Mouse (Mus musculus) limb, embryonic 12.5 days (tissue): ENCODE measurements around the gene Scaf8. TPM values are rescaled to one million over a fixed set of nuclear protein-coding genes. Genes with fewer than 3 reads are reported as not detected.

ENCODE experiments used
- ATAC-seq: fragments of 200-750 bp; cut with Nextera tagmentation; 2 replicates; pipeline ENCODE4 v1.8.0; 2017; ENCODE audit warnings: low read depth, moderate TSS enrichment; ENCODE audit not compliant: insufficient number of reproducible peaks, insufficient read depth, low FRiP score, low TSS enrichment
- H3K27ac ChIP-seq: fragments of 300-500 bp; sonication (generic); 2 replicates; pipeline ENCODE4 v1.5.1; 2016; ENCODE audit warnings: mild to moderate bottlenecking, moderate library complexity
- H3K27me3 ChIP-seq: fragments of 300-500 bp; sonication (generic); 2 replicates; pipeline ENCODE4 v1.6.1; 2016; ENCODE audit warnings: mild to moderate bottlenecking, moderate library complexity
- H3K36me3 ChIP-seq: fragments of 300-500 bp; sonication (generic); 2 replicates; pipeline ENCODE4 v1.6.1; 2016; ENCODE audit warnings: mild to moderate bottlenecking, moderate library complexity
- H3K4me1 ChIP-seq: fragments of 300-500 bp; sonication (generic); replicated peaks from 2 replicates; pipeline ENCODE4 v1.6.1; 2016
- H3K4me2 ChIP-seq: fragments of 300-500 bp; sonication (generic); 2 replicates; pipeline ENCODE4 v1.6.1; 2016; ENCODE audit warnings: mild to moderate bottlenecking, moderate library complexity
- H3K4me3 ChIP-seq: fragments of 300-500 bp; sonication (generic); replicated peaks from 2 replicates; pipeline ENCODE4 v1.5.1; 2016; ENCODE audit warnings: mild to moderate bottlenecking
- H3K9ac ChIP-seq: fragments of 300-500 bp; sonication (generic); replicated peaks from 2 replicates; pipeline ENCODE4 v1.6.1; 2016; ENCODE audit warnings: mild to moderate bottlenecking, moderate library complexity
- H3K9me3 ChIP-seq: fragments of 300-500 bp; sonication (generic); 2 replicates; pipeline ENCODE4 v1.6.1; 2016; ENCODE audit warnings: mild to moderate bottlenecking, moderate library complexity
- WGBS: fragments of 180-500 bp; shearing (Covaris S2); methylation state at CpG from one replicate; pipeline ENCODE4 v1.1.7; 2016; 5-methylcytosine and 5-hydroxymethylcytosine counted together
- polyA plus RNA-seq: library from polyadenylated mRNA; unstranded; fragments of >200 nt; fragmentation: Nextera tagmentation; extraction: Ambion mirVana; gene quantifications from 2 replicates; pipeline ENCODE4 v1.2.1, GENCODE M21; 2016

The Scaf8 gene
- polyA plus RNA-seq, 1 experiment from 2014 or later, result 28.8 TPM

DNA sequence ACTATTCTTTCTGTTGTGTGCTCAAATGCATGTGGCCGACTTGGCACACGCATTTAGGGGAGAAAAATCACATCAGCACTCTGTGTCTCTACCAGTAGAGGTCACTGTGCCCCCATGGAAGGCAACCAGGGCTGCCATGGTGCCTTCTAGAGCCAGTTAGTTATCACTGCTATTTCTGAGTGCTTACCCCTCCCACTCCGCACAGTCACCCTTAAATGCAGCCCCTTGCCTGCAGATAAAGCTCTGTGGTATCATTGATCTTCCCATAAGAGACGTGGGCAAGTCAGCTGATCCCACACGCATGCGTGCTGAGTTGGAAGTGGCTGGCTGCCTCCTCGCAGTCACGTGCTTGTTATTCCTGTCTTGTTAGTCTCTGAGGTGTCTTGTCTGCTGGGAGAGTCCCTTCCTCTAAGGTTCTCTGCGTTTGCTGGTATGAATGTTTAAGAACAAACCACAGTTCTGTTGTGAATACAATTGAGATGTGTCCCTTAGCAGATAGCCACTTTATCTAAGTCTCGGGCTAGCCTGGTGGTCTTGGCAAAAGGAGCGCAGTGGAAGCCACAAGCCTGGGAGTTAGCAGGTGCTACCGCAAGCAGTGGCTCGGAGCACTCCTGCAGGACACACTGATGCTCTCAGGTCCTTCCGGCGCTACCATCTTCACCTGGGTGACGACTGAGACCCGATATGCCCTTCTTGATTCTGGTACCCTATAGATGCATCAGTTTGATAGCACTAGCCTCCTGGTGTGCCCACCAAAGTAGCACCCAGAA is 115.6 kb downstream of the Scaf8 start:
- no peaks in the 10 kb centered on the region for H3K4me1 ChIP-seq
- H3K9ac ChIP-seq, result no peak overlapping the region
- H3K36me3 ChIP-seq, result peaks cover 21% of the 10 kb centered on the region; the same call in 1 of the 2 replicates
- 80% methylated on average over 17 of the region's 17 CpGs for WGBS
- H3K27ac ChIP-seq, result no peak overlapping the region
- H3K4me3 ChIP-seq, result no peak overlapping the region
- ATAC-seq, result no peak
- no peaks in the 10 kb centered on the region for H3K9me3 ChIP-seq
- no peaks in the 10 kb centered on the region for H3K27me3 ChIP-seq
- no peak overlapping the region for H3K4me2 ChIP-seq

DNA sequence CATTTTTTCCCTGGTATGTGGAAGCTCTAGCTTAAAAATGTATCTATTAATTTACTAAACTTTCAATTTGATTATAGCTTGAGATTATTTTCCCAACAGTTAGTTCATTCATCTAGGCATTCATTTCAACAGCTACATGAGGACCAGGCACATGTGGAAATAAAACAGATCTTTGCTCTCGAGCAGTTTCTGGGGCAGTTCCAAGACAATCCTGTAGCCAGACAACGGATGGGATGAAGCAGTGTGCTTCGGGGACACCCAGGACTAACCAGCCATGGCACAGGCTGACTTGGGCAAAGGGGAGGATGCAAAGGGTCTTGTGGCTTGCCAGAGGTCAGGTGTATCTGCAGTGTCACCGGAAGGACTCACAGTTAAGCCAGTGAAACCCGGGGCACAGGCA is 117.9 kb downstream of the Scaf8 start:
- Histone ChIP-seq H3K9ac (no peak overlapping the region), H3K4me1 (no peaks in the 10 kb centered on the region), H3K4me3 (no peak overlapping the region), H3K27me3 (no peaks in the 10 kb centered on the region), H3K9me3 (no peaks in the 10 kb centered on the region), H3K36me3 (peaks cover 35% of the 10 kb centered on the region; the same call in 1 of the 2 replicates), H3K27ac (no peak overlapping the region), H3K4me2 (no peak overlapping the region)
- 89% methylated on average over 5 of the region's 5 CpGs for WGBS
- ATAC-seq, result no peak

DNA sequence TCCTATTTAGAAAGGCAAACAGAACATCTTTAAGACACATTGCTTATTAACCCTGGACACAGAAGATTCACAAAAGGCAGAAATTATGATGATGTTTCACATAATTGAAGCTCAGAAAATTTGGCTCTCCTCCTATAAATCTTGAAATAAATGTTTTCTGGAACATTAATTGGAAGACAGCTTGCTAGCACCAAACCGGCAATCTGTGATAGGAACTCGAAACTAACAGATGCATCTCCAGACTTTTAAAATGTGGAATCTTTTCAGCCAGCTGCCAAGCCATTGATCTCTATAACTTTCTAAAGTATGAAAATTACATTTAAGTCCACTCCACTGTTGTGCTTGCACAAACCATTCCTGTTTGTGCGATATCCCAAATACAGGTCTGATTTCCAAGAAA is 128.9 kb downstream of the Scaf8 start:
- H3K36me3 ChIP-seq, result peaks cover 18% of the 10 kb centered on the region; the same call in 1 of the 2 replicates
- H3K4me1 ChIP-seq, result peaks cover 6% of the 10 kb centered on the region
- H3K4me2 ChIP-seq, result no peak overlapping the region
- no peak overlapping the region for H3K9ac ChIP-seq
- H3K4me3 ChIP-seq, result no peak overlapping the region
- H3K27me3 ChIP-seq, result no peaks in the 10 kb centered on the region
- no peak for ATAC-seq
- no peaks in the 10 kb centered on the region for H3K9me3 ChIP-seq
- WGBS, result 92% methylated on average over 3 of the region's 3 CpGs
- H3K27ac ChIP-seq, result no peak overlapping the region

DNA sequence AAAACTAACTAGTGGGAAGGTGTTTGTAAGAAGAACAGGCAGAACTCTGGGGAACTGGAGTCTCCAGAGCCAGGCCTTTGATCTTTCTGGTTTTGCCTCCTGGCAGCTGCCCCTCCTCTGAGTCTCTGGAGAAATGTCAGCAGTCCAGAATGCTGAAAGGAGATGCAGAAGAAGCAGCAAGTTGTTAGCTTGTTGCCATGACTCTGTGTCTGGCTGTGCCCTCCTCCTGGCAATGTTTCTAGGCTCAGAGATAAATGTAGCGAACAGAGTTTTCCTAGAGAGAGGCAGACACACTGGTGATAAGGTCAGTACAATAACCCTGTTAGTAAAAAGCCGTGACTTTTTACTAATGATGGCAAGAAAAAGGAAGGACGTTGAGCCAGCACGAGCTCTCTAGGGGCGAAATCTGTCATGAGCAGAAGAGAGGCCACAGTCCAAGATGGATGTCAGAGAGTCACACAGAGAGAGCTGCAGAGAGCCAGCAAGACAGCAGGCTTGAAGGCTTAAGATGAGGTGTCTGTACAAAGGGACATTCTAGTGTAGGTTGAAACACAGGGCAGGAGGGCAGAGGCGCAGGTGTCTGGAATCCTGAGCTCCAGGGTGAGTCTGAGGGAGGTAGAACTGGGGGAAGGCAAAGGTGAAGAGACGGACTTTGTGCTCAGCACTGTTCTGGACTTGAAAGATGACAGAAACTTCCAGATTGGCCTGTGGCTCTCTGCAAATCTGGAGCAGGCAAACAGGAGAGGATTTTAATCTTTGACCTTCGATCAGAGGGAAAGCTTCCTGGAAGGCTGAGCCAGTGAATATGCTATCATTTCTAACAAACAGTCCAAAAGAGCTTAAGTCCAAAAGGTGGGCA is 130.3 kb downstream of the Scaf8 start:
- Histone ChIP-seq H3K27ac (no peak overlapping the region), H3K4me2 (no peak overlapping the region), H3K9me3 (no peaks in the 10 kb centered on the region), H3K9ac (no peak overlapping the region), H3K36me3 (peaks cover 12% of the 10 kb centered on the region; the same call in 1 of the 2 replicates), H3K27me3 (no peaks in the 10 kb centered on the region), H3K4me1 (peaks cover 15% of the 10 kb centered on the region), H3K4me3 (no peak overlapping the region)
- ATAC-seq, result no peak
- 86% methylated on average over 8 of the region's 8 CpGs for WGBS

DNA sequence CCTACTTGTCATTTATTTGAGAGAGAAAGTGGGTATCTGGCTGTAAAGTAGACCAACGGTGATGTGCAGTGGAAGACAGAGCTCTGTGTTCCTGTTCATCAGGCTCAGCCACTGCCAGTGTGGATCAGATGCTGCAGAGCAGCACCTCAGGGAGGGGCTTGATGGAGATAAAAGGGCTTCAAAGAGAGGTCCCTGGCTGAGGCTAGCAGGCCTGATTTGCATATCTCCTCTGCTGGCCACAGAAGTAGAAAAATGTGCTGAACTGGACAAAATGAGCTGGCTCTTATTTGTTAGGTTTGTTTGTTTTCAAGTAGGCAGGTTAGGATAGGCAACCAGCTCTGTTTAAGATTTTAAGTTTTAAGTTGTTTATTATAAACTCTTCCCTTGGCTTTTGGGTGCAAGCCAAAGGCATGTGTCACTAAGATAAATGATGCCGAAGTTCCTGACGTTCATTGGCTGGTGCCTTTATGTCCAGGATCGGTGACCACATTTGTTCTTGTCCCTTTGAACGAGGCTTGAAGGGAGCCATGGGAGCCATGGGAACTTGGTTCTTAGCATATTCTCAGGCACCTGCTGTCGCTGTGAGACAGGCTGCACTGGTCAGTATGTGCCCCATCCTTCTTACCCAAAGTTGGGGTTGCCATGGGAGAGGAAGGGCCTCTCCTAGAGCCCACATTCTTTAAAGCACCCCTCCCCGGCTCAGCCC is 132.0 kb downstream of the Scaf8 start:
- Histone ChIP-seq H3K9me3 (no peaks in the 10 kb centered on the region), H3K9ac (no peak overlapping the region), H3K4me2 (no peak overlapping the region), H3K27ac (no peak overlapping the region), H3K27me3 (no peaks in the 10 kb centered on the region), H3K4me3 (no peak overlapping the region), H3K36me3 (peaks cover 18% of the 10 kb centered on the region; the same call in 1 of the 2 replicates), H3K4me1 (peaks cover 15% of the 10 kb centered on the region)
- WGBS, result 44% methylated on average over 7 of the region's 7 CpGs
- ATAC-seq, result no peak

Other genes with a start within 250 kb of the Scaf8 start
- gene Tiam2, start 211.6 kb downstream of the Scaf8 start, polyA plus RNA-seq, result 19.4 and 20.6 TPM in 2 replicates